Mouse (Mus musculus) layer of hippocampus, postnatal 36 days (tissue): ENCODE measurements around the gene Rin3. TPM values are rescaled to one million over a fixed set of nuclear protein-coding genes. Genes with fewer than 3 reads are reported as not detected.

ENCODE experiments used
- DNase-seq, 2 experiments: peaks; one replicate each; pipeline ENCODE4 v3.0.0; 2022
- total RNA-seq, 2 experiments: library from RNA; stranded (reverse); gene quantifications; 2 replicates each; pipeline ENCODE4 v1.2.3; 2021

Rin3 gene
- total RNA-seq, 2 experiments from 2014 or later = 2.1 to 4.3 TPM

GRCm38 (mm10) chr12:102372322-102372721, 89.5 kb downstream of the Rin3 start:
- no peak for DNase-seq

DNA sequence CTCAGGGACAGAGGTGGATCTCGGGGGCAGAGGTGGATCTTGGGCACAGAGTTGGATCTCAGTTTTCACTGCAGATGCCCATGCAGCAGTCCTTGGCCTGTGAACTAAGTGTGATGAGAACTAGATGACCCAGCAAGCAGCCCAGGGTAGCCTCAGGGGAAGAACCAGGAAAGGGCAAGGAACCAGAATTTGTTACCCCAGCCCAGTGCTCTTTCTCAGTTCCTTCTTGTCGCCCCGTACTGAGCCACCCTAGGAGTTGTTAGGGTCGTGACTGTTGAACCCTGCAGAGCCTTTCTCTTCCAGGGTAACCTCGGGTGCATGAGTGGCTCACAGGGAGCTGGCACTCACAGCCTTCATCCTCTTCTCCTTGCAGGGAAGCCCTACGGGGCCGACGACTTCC, 99.3 kb downstream of the Rin3 start:
- no peak for DNase-seq

- no peak for DNase-seq
Observed at GRCm38 (mm10) chr12:102383288-102383687, 100.4 kb downstream of the Rin3 start.

GRCm38 (mm10) chr12:102384819-102385218, 102.0 kb downstream of the Rin3 start:
- DNase-seq = peak in 1 of 2 experiments; percentile 24

GRCm38 (mm10) chr12:102387219-102387917, 104.5 kb downstream of the Rin3 start:
- peak; percentile 77 to 87 for DNase-seq

- no peak for DNase-seq
Observed at GRCm38 (mm10) chr12:102390042-102390441, 107.2 kb downstream of the Rin3 start.

- DNase-seq = no peak
Observed at GRCm38 (mm10) chr12:102391109-102391508, 108.3 kb downstream of the Rin3 start.

DNA sequence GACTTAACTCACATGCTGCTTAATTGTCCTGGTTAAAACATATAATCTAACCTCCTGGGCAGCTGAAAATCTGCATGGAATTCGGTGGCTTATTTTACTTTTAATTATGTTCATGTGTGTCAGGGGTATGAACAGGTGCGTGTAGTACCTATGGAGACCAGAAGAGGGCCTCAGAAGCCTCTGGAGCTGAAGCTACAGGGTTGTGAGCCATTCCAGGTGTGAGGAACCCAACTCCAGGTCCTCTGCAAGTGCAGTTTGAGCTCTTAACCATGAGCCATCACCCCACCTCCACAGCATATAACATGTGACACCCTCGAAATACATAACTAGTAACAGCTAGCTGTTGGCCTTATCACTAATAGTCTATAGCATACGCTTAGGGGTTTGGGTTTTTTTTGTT, 109.1 kb downstream of the Rin3 start:
- no peak for DNase-seq

GRCm38 (mm10) chr12:102394496-102394895, 111.6 kb downstream of the Rin3 start:
- no peak for DNase-seq

- DNase-seq = no peak
Observed at GRCm38 (mm10) chr12:102395537-102395936, 112.7 kb downstream of the Rin3 start.

GRCm38 (mm10) chr12:102395998-102396991, 113.4 kb downstream of the Rin3 start:
- DNase-seq = no peak

DNA sequence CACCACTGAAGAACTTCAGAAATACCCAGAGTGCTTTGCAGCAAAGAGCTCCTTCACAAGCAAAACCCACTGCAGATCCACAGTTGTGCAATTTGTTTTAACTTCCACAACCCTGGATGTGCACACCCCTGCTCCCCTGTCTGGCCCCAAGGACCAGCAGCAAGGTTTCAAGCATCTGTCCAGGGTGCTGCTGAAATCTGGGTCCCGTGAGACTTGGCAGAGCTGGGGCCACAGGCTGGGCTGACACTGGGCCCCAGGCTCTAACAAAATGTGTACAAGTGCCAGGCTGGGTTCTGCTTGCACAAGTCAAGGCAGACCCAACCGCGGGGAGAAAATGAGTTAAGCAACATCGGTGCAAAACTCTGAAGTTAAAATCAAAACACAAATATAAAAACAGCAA, 115.7 kb downstream of the Rin3 start:
- DNase-seq = no peak

DNA sequence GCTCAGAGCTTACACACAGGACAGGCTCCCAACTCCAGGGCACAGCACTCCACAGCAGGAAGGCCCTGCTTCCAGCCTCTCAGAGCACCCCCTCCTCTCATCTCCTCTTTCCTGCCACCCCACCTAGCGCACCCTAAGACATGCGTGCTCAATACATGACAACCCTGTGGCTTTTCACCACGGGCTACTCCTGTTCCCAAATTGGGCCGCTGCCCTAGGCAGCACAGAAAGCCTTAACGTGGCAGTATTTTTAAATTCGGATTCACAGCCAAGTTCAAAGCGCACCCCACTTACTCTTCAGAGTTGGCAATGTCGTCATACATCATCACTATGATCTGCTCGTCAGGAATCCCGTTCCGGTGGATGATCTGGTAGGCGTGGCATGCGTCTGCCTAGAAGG, 130.3 kb downstream of the Rin3 start:
- DNase-seq = no peak

DNA sequence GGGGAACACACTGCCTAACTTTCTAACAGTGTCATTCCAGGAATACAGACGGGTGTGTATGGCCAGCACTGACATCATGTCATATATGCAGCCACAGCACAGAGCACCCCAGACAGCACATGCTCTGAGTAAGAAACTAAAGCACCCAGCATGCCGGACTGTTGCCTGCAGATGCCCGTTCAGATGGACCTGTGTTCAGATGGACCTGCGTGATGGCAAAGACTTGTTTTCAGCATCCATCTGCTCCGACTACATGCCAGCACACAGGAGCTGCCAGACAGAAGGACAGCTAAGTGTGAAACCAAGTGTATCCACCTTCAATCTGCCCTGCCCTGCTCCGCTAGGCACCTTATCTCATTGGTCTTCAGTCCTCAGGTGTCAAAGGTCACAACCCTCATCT, 131.8 kb downstream of the Rin3 start:
- DNase-seq = no peak

DNA sequence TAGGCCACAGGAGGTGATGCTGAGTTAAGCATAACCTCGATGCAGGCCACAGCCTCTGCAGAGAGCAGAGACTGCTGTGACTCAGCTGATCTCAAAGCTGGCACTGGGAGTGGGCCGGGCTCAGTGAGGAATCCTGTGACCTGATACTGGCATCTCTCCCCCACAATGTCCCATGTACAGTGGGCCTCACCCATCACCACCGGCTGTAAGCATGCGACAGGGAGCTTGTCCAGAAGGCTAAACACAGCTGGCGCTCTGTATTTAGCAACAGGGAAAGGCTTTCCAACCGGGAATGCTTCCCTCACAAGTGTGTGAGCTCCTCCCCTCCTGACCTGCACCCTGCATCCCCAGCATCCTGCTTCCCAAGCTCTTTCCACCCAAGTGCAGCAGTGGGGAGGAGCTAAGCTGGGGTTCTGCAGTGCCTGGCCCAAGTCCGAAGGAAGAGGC, 133.6 kb downstream of the Rin3 start:
- peak in 1 of 2 experiments; percentile 21 for DNase-seq

DNA sequence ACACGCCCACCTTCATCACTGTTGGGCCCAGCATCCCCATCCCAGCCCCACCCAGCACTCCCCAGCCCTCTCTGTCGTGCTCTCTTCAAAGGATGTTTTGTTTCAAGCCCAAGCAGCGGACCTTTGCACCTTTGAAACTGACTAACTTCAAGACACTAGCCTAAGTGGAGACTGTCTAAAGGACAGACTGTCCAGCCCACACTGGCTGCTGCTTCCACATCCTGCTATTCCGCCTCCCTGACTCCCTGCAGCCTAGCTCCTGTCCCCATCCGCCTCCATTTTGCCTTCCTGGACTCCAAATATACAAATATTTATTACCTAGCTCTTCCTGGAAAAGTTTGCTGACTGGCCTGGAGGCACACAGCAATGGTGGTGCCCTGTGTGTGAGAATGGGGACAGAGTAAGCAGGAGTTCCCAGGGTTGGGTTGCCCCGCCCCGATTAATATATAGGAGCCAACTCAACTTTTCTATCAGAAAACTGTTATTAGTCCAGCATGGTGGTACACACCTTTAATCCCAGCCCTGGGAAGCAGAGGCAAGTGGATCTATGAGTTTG, 134.2 kb downstream of the Rin3 start:
- no peak for DNase-seq

GRCm38 (mm10) chr12:102417701-102418100, 134.9 kb downstream of the Rin3 start:
- DNase-seq = no peak

DNA sequence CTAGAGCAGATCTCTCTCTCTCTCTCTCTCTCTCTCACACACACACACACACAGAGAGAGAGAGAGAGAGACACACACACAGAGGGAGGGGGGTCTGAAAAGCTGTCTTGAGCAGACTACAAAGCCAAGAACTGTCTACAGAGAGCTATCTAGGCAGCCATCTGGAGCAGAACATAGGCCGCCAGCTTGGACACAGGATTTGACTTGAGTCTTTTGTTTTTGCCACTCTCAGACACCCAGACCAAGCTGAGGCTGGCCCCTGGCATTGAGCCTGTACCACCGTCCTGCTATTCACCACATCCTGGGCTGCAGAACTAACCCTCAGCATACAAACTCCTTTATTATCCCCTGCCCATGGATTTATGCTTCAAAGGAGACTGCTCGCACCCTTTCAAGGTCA, 136.7 kb downstream of the Rin3 start:
- no peak for DNase-seq

DNA sequence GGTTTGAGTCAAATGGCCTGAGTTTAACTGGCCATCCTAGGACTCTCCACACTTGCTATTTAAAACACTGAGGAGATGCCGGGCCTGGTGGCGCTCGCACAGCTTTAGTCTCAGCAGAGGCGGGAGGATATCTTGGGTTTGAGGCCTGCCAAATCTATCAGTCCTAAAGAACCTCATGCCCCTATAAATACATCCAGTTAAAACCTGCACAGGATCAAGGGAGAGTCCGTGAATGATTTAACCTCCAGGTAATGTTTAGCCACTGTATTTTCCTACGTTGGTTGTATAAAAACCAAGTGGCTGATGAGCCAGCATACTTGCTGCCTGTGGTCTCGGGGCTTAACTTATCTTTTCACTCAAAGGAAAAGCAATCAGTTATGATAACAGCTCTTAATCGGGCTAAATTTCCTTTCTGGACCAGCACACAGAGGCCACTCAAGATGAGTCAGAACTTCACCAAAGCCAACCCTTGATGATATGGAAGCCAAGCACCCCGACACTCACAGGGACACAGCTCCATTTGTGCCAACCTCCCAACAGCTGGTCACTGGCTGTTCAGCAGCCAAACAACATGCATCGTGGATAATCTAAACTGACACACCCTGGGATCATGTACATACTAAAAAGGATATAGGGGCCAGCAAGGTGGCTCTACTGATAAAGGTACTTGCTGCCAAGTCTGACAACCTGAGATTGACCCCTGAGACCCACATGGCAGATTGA, 137.5 kb downstream of the Rin3 start:
- DNase-seq = no peak

DNA sequence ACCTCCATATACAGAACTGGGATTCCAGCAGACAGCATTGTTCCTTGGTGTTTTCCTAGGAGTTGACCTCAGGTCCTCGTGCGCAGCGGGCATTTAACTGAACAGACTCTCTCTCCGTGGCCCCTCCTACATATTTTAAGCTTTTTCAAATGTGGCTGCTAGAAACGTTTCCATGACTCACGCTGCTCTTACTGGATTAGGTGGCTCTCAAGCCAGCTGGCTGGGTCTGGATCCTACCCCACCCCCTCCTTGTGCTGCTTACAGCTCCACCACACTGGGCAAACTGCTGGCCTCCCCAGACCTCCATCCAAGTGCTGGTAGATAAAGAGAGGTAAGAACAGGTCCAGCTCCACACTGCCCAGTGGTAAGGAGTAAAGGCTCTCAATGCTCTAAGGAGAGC, 139.2 kb downstream of the Rin3 start:
- no peak for DNase-seq

GRCm38 (mm10) chr12:102422623-102423320, 139.9 kb downstream of the Rin3 start:
- no peak for DNase-seq

GRCm38 (mm10) chr12:102423625-102424024, 140.8 kb downstream of the Rin3 start:
- no peak for DNase-seq
